In the genomic region with DNA sequence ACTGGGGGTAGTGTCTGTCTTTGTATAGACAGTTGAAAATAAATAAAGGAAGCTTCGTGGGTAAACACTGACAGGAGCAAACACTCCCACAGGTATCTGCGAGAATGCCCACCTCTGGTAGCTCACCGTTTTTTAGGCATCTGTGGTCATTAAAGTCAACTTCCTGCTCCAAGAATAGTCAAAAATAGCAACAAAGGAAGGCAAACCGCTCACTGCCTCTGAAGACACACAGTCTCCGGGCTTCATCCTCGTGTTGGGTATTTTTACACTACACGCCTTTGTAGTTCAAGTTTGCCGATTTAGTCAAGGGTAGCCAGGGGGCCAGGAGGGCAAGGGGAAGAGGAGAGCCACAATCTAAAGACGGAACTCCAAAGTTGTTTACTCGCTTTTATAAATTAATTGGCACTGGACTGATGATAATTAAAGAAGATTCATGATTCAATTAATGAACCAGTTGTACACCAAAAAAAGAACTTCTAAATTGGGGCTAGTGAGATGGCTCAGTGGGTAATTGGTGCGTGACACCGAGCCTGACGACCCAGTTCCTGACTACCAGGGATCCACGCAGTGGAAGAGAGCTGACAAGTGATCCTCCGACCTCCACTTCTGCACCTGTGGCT, we compare ENCODE assay signal across 12 mouse cellular contexts. TPM values are rescaled to one million over a fixed set of nuclear protein-coding genes. Genes with fewer than 3 reads are reported as not detected.
DNase-seq lines count a peak whose midpoint lies in the region; ATAC-seq lines count a peak whose summit lies in the region.
"Had no signal": no experiment of that assay in that cellular context is flagged by ENCODE, and none has a peak within 500 bp of the region (broad histone marks: within the 10 kb centered on the region; RNA-seq: fewer than 3 reads in every experiment).

No protein-coding gene starts in this region.

- ATAC-seq in kidney, embryonic 16.5 days (ENCODE audit: low FRiP score, low TSS enrichment): no peak
- no peak for ATAC-seq in limb, embryonic 13.5 days (ENCODE audit: low FRiP score, low read depth)
- ATAC-seq: lung, postnatal 0 days; Patski had no signal

- DNase-seq in kidney, postnatal 4 days: no peak
- DNase-seq in A20 (ENCODE audit: low read depth, low spot score): peak; percentile 27
- DNase-seq in CD4-positive helper T cell, adult 2 months (ENCODE audit: low read depth, low spot score): peak; percentile 35
- no peak for DNase-seq in adrenal gland, adult 2 months
- DNase-seq in right cerebral cortex, adult 2 months (ENCODE audit: low spot score in 2 of 2): no peak
- DNase-seq in testis, postnatal 10 days (ENCODE audit: low spot score): no peak
- DNase-seq: gastrocnemius, postnatal 10 days; spleen, adult 18-20 months had no signal

- H3K27ac ChIP-seq in kidney, embryonic 16.5 days (ENCODE audit: low read length): peak overlapping the region; percentile 76
- no peak overlapping the region for H3K27ac ChIP-seq in limb, embryonic 13.5 days

- H3K9ac ChIP-seq in kidney, embryonic 16.5 days (replicated peaks; ENCODE audit: low read length): 0 out of 2 replicates have a peak overlapping the region, but pooled peaks have one; percentile 14
- H3K9ac ChIP-seq in limb, embryonic 13.5 days: peak overlapping the region; percentile 45; the same call in 1 of the 2 replicates

- H3K4me3 ChIP-seq in kidney, embryonic 16.5 days (ENCODE audit: low read length): no peak overlapping the region
- no peak overlapping the region for H3K4me3 ChIP-seq in limb, embryonic 13.5 days

- 18% methylated on average over 15 of the region's 15 CpGs for WGBS in kidney, embryonic 16.5 days
- WGBS in limb, embryonic 13.5 days: 43% methylated on average over 15 of the region's 15 CpGs

- peak overlapping the region; percentile 28; the same call in 1 of the 2 replicates for H3K4me2 ChIP-seq in kidney, embryonic 16.5 days (replicated peaks; ENCODE audit: low read depth, low read length)
- peak overlapping the region; percentile 21; the same call in 1 of the 2 replicates for H3K4me2 ChIP-seq in limb, embryonic 13.5 days (replicated peaks)

- H3K9me3 ChIP-seq in kidney, embryonic 16.5 days (ENCODE audit: low read length): no peaks in the 10 kb centered on the region
- H3K9me3 ChIP-seq in limb, embryonic 13.5 days: no peaks in the 10 kb centered on the region

- no peaks in the 10 kb centered on the region for H3K36me3 ChIP-seq in kidney, embryonic 16.5 days (ENCODE audit: insufficient read depth, low read length)
- H3K36me3 ChIP-seq in limb, embryonic 13.5 days: peaks cover 4% of the 10 kb centered on the region; the same call in 1 of the 2 replicates

- H3K4me1 ChIP-seq in kidney, embryonic 16.5 days (ENCODE audit: insufficient read depth, low read length): peaks cover 95% of the 10 kb centered on the region
- peaks cover 91% of the 10 kb centered on the region for H3K4me1 ChIP-seq in limb, embryonic 13.5 days

- H3K27me3 ChIP-seq in kidney, embryonic 16.5 days (ENCODE audit: insufficient read depth, low read length): no peaks in the 10 kb centered on the region
- no peaks in the 10 kb centered on the region for H3K27me3 ChIP-seq in limb, embryonic 13.5 days
- H3K27me3 ChIP-seq: Patski had no signal

RNA-seq across cellular contexts. Expression of a gene that starts 8.4 kb away (rescaled TPM):
- 27.8 and 27.9 TPM in 2 replicates for polyA plus RNA-seq in kidney, embryonic 16.5 days (2015; fragmentation: Nextera tagmentation; extraction: Ambion mirVana)
- polyA plus RNA-seq in limb, embryonic 13.5 days (2015; fragmentation: Nextera tagmentation; extraction: Ambion mirVana): 33.8 and 34.8 TPM in 2 replicates
- total RNA-seq in adrenal gland, adult 2 months (2021): 10 to 100 TPM; 30.4 to 33.7 TPM
- 29.5 and 41.9 TPM in 2 replicates for polyA plus RNA-seq in adrenal gland, adult 2 months (2012; rRNA removed)

Comparison
In these comparisons a context has a peak if more than half of its experiments do, and no peak if none do; other contexts are left out.
1. DNase-seq: peak in A20 (single experiment) and CD4-positive helper T cell, adult 2 months (single experiment); none in kidney, postnatal 4 days (0 of 2), adrenal gland, adult 2 months (single experiment), right cerebral cortex, adult 2 months (0 of 2) and testis, postnatal 10 days (single experiment).